Mouse (Mus musculus): ENCODE results near the gene Eef1a1. TPM values are rescaled to one million over a fixed set of nuclear protein-coding genes. Genes with fewer than 3 reads are reported as not detected.
"Not testable (repeated sequence)": the region's sequence is repeated elsewhere in the genome, so short reads cannot be mapped to it uniquely, and the experiment has no call there.

The Eef1a1 gene
- total RNA-seq, 2 experiments from 2014 or later: 2,328 to 2,361 TPM

GRCm38 (mm10) chr9:78508106-78508786 is 19.3 kb upstream of the Eef1a1 start:
- DNase-seq (ENCODE audit: low spot score in 2 of 2): no peak

DNA sequence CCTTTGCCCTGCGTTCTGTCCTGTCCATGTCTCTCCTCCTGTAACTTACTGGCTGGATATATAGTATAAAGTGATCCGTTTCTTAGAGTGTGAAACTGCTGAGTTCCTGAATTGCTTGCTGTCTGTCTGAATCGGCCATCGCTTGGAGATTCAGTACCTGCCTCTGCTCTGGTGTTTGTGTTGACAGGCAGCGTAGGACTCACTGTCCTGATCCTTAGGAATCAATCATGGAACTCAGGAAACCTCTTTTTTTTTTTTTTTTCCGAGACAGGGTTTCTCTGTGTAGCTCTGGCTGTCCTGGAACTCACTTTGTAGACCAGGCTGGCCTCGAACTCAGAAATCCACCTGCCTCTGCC is 17.7 kb upstream of the Eef1a1 start:
- no peak for DNase-seq (ENCODE audit: low spot score in 2 of 2)

DNA sequence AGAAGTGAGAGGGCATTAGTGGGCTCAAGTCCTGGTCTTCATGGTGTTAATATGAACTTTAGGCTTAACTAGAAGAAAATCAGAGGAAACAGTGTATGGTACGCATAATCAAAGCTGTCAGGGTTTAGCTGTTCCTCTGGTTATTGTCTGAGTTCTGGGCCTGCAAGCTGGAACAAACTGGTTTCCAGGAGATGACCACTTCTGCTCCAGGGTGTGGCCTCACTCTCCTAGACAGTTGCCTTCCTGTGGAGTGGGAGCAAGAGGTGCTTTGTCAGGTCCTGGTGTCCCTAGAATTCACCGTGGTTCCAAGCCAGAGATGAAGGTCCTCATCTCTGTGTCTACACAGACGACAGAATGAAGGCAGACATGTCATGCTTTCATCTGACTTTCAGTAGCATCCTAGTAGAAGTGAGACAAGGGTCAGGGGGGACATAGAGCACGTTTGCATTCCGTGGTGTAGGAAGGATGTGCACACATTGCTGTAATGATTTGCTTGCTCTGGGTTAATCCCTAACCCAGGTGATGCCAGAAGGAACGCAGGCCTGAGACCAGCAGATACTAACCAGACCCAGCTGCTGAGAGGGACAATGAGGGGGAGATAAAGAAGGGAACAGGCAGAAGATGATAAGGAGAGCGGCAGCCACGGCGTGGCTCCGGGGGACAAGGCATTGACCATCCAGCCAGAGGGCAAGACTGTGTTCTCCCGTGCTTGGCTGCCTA is 17.2 kb upstream of the Eef1a1 start:
- no peak for DNase-seq (ENCODE audit: low spot score in 2 of 2)

GRCm38 (mm10) chr9:78505223-78505622 is 16.3 kb upstream of the Eef1a1 start:
- no peak for DNase-seq (ENCODE audit: low spot score in 2 of 2)

DNA sequence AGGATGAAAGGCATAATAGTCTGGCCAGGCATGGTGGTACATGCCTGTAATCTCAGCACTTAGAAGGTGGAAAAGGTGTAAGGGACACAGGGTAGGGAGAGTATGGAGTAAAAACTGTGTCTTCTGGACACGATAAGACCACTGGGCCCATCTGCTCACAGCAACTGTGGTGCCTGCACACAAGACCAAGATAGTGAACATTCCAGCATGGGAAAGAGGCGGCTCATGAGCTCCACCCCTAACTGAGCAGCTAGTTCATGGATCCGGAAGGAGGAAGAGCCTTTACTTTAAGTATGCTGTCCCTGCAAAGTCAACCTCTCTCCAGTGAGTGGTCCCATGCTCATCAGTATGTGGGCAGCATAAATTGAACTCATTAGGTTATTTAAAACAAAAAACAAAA is 15.7 kb upstream of the Eef1a1 start:
- DNase-seq (ENCODE audit: low spot score in 2 of 2): no peak

- no peak for DNase-seq (ENCODE audit: low spot score in 2 of 2)
These were observed 15.2 kb upstream of the Eef1a1 start for GRCm38 (mm10) chr9:78504133-78504532.

DNA sequence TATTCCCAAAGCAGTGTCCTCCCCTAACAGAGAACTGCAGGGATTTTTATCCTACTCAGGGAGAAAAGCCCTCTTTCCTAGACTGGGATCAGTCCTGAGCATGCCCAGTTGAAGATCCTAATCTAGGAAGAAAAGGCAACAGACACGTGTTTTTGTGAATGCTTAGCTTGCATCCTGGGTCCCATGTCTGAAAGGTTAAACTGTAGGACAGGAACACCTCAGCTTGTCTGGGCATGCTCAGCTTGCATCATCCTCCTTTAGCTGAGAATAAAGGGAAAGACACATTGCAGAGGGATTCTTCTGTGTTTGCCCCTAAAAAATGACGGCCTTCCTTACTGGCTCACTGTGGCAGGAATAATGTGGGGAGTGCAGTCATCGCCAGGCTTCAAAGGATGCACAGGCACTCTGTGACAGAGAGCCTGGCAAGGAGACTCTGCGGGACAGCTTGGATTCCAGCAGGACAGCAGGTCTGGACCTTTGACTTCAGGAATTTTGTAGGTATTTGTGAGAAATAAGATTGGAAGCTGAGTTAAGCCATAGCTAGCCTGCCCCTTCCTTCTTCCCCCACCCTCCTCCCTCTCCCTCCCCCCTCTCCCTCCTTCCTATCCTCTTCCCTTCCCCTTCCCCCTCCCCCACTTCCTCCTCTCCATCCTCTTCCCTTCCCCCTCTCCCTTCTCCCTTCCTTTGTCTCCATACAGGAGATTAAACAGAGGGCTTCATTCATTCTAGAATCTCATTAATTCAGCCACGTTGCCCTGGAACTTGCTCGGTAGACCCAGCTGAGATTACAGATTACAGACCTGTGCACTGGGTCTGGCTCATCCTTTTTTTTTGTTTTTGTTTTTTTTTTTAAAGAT is 14.5 kb upstream of the Eef1a1 start:
- no peak for DNase-seq (ENCODE audit: low spot score in 2 of 2)

DNA sequence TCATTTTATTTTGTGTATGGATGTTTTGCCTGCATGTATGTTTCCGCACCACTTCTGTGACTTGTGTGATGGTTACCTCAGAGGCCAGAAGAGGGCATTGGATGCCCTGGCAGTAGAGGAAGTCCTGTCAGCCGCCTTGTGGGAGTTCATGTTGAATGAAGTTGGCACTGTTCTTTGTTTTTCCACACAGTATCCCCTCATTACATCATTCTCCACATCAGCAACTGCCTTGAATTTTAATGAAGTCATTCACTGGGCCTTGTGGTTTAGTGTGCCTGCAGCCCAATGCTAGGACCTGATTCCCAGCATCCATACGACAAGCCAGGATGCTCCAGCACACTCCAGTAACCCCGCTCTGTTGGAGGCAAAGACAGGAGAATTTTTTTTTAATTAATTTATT is 12.3 kb upstream of the Eef1a1 start:
- no peak for DNase-seq (ENCODE audit: low spot score in 2 of 2)

- no peak for DNase-seq (ENCODE audit: low spot score in 2 of 2)
These were observed 11.4 kb upstream of the Eef1a1 start for GRCm38 (mm10) chr9:78500386-78500785.

GRCm38 (mm10) chr9:78493171-78493570 is 4.2 kb upstream of the Eef1a1 start:
- no peak for DNase-seq (ENCODE audit: low spot score in 2 of 2)

- DNase-seq (ENCODE audit: low spot score in 2 of 2): no peak
These were observed 3.3 kb upstream of the Eef1a1 start for GRCm38 (mm10) chr9:78492254-78492653.

- DNase-seq (ENCODE audit: low spot score in 2 of 2): no peak
These were observed 2.2 kb upstream of the Eef1a1 start for GRCm38 (mm10) chr9:78491169-78491568.

DNA sequence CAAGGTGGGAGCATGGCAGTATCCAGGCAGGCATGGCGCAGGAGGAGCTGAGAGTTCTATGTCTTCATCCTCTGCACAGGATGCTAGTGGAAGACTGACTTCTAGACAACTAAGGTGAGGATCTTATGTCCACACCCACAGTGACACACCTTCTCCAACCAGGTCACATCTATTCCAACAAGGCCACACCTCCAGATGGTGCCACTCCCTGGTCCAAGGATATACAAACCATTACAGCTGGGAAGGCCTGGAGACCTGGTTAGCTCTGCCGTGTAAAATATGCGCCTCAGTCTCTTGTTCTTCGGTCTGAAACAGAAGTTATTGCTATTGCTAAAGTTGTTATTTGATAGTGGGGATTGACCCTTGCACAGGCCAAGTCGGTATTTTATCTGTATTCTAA is 930 bp downstream of the Eef1a1 start:
- DNase-seq (ENCODE audit: low spot score in 2 of 2): not testable (repeated sequence)

GRCm38 (mm10) chr9:78484660-78485059 is 4.3 kb downstream of the Eef1a1 start:
- DNase-seq (ENCODE audit: low spot score in 2 of 2): no peak

GRCm38 (mm10) chr9:78482386-78482785 is 6.6 kb downstream of the Eef1a1 start:
- DNase-seq (ENCODE audit: low spot score in 2 of 2): no peak

DNA sequence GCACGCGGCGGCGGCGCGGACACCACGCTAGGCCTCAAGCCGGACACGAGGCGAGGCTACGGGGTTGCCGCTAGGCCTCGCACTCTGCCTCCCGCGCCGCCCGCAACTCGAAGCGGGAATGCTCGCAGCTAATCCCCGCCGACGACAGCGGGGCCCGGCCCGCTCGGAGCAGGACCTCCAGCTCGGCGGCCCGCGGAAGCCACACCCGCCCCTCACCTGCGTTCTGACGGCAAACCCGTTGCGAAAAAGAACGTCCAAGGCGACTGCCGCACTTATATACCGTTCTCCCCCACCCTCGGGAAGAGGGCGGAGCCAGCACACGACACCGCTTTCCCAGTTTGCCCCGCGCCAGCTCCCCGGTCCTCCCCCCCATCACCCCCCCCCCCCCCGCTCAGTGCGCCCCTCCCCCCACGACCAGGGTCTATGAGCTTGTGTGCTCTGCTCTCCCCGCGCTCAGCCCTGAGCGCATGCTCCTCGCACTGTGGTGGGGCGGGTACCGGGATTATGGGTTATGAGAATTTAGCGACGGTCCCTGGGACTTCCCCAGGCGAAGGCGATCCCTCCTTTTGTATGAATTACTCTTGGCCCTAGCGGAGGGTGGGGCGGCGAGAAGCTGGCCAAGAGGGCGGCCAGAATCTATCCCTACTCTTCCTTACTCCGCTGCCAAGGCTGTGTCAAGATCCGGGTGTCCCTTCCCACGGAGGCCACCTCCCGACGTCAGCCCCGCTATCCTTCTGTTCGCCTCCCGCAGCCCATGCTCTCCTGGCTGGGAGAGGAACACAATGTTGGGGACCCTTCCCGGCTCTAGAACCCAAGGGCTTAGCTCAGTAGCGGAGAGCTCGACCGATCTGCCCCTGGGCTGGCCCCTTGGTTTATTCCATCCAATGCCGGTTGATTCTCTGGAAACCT is 7.3 kb downstream of the Eef1a1 start:
- DNase-seq (ENCODE audit: low spot score in 2 of 2): peak; percentile 92 to 93

DNA sequence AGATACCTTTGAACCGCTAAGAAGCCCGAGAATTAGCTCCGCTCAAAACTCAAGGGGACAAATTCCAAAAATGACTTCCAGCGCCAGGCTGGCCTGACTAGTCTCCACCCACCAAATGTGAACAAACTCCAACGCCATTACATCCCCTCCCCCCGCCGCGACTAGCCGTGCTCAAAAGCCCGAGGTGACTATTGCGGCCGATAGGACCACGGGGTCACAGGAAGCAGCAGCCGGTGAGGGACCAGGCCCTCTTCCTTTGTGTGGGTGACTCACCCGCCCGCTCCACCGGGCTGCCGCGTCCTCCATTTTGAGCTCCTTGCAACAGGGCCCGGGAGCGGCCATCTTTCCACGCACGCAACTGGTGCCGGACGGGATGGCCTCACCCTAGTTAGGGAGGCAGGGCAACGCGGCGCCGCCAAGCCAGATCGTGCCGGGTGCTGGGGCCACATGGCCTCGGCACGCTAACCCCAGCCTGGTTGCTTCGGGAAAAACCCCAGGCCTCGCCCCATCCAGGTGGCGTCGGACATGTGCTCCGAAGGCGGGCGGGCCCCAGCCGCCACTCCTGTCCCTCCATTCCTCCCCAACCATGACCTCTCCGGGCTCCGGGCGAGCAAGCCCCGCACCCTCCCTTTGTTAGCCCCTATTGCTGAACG is 8.1 kb downstream of the Eef1a1 start:
- peak; percentile 71 to 80 for DNase-seq (ENCODE audit: low spot score in 2 of 2)

DNA sequence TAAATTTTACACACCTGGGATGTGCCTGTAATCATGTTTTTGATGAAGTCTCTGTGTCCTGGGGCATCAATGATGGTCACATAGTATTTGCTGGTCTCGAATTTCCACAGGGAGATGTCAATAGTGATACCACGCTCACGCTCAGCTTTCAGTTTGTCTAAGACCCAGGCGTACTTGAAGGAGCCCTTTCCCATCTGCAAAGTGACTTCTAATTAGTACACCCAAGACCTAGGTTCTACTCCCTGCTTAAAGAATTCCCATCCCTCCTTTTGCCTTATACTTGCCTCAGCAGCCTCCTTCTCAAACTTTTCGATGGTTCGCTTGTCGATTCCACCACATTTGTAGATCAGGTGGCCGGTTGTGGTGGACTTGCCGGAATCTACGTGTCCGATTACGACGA is 8.7 kb downstream of the Eef1a1 start:
- DNase-seq (ENCODE audit: low spot score in 2 of 2): not testable (repeated sequence)

- not testable (repeated sequence) for DNase-seq (ENCODE audit: low spot score in 2 of 2)
These were observed 9.6 kb downstream of the Eef1a1 start for GRCm38 (mm10) chr9:78479308-78479707.

GRCm38 (mm10) chr9:78478009-78478605 is 10.8 kb downstream of the Eef1a1 start:
- not testable (repeated sequence) for DNase-seq (ENCODE audit: low spot score in 2 of 2)

Measured in left cerebral cortex, adult 18-20 months (tissue).